Mouse (Mus musculus): ENCODE data around the gene Akap8l. TPM values are rescaled to one million over a fixed set of nuclear protein-coding genes. Genes with fewer than 3 reads are reported as not detected.

The Akap8l gene
- total and polyA plus RNA-seq, 3 experiments = 50.3 to 55.1 (median 51.2) TPM

DNA sequence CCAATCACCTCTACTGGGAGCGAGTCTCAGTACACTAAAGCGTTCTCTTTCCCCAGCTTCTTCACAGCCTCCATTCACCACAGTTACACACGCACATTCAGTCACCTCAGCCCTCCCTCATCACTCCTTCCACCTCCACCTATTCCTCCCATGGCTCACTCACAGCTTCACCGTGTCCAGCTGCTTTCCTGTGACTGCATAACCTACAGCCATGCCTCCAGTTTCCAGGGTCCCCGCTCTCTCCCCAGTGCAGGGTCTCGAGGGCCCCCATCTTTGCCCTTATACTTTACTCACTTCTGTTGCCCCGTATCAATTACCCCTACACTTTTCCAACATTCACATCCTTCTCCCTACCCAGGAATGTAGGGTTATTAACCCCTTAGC, 37.6 kb upstream of the Akap8l start:
- 57% methylated on average over 7 of the region's 7 CpGs for WGBS
- TF ChIP-seq EP300 (IDR thresholded peaks at IDR 0.05; ENCODE audit: insufficient read depth, low read depth, low read length) = no peak
- TF ChIP-seq POLR2A (IDR thresholded peaks at IDR 0.05; ENCODE audit: insufficient read depth, low read depth, low read length) = no peak
- TF ChIP-seq CTCF (IDR thresholded peaks at IDR 0.05) = no peak
- H3K4me3 ChIP-seq = peak overlapping the region; percentile 72; the same call in 1 of the 2 replicates
- peak overlapping the region; percentile 94 for H3K9ac ChIP-seq (ENCODE audit: low read depth, low read length)
- H3K36me3 ChIP-seq (ENCODE audit: control insufficient read depth, insufficient read depth, low read length) = no peaks in the 10 kb centered on the region
- H3K4me1 ChIP-seq (ENCODE audit: control insufficient read depth, insufficient read depth, low read length) = peaks cover 5% of the 10 kb centered on the region
- intact Hi-C loops (cut with DNase I) = loop anchor here (1.0 to 5.0 kb wide), 3 partner anchors 23 to 106 kb away; partner anchors contain the start of gene Akap8l
- no peaks in the 10 kb centered on the region for H3K27me3 ChIP-seq (ENCODE audit: control insufficient read depth, insufficient read depth, low read length)
- no peaks in the 10 kb centered on the region for H3K79me2 ChIP-seq (replicated peaks; ENCODE audit: control insufficient read depth, insufficient read depth, low read length)
- H3K27ac ChIP-seq = peak overlapping the region; percentile 92; the same call in 1 of the 2 replicates
- DNase-seq = peak in 1 of 2 experiments; percentile 19

DNA sequence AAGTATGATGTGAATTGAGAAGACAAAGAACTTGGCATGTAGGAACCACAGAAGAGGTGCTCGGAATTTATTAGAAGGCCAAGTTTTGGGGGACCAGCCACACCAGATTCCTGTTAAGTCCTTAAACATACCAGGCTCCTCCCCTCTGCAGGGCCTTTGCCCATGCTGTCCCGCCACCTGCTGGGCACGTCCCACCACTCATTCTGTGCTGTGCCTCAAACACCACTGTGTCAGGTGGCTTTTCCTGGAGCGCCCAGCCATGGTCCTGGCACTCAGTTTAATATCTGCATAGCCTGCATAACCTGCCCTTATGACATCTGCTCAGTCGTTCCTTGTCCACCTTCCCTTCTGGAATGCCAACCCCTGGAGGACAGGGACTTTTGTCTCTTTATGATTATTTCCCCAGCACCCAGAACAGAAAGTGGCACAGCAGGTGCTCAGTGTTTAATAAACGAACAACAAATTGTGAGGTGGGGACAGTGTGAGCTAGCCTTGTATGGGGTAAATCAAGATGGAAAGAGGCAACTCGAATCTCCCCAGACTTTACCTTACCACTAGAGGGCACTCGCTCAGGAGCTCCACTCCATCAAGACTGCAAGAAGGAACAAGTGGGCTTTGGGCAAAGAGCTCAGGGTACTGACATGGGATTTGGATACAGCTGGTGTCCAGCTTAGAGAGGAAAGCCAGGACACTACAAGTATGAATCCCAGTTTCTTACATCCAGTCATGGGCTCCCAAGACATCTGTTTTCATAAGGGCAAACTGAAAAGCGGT, 36.4 kb upstream of the Akap8l start:
- DNase-seq = peak in 1 of 2 experiments; percentile 34
- Histone ChIP-seq H3K4me1 (ENCODE audit: control insufficient read depth, insufficient read depth, low read length) (peaks cover 7% of the 10 kb centered on the region), H3K27ac (no peak overlapping the region), H3K27me3 (ENCODE audit: control insufficient read depth, insufficient read depth, low read length) (no peaks in the 10 kb centered on the region), H3K36me3 (ENCODE audit: control insufficient read depth, insufficient read depth, low read length) (no peaks in the 10 kb centered on the region), H3K9ac (ENCODE audit: low read depth, low read length) (no peak overlapping the region), H3K79me2 (replicated peaks; ENCODE audit: control insufficient read depth, insufficient read depth, low read length) (no peaks in the 10 kb centered on the region), H3K4me3 (no peak overlapping the region)
- intact Hi-C loops (cut with DNase I) = loop anchor here (1.0 to 5.0 kb wide), 3 partner anchors 22 to 107 kb away; partner anchors contain the start of gene Akap8l
- no peak for TF ChIP-seq POLR2A (IDR thresholded peaks at IDR 0.05; ENCODE audit: insufficient read depth, low read depth, low read length)
- peak; percentile 79 for TF ChIP-seq CTCF (IDR thresholded peaks at IDR 0.05)
- 76% methylated on average over 9 of the region's 9 CpGs for WGBS

DNA sequence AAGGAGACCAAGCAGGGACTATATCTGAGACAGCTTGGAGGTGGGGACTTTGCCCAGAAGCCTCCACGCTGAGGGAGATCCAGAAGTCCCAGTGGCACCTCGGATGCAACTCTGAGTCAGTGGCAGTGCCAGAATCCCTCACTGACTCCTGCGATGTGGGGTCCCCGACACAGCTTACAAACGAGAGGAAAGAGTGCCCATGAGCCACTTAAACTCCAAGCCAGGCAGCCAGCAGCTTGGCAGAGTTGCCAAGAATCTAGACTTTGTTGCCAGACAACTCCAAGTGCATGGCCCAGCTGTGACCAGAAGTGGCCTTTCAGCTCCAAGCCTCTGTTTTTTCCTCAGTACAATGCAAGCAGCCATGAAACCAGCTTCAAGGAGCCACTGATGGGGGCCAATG, 33.3 kb upstream of the Akap8l start:
- intact Hi-C loops (cut with DNase I) = no loop called here
- H3K4me1 ChIP-seq (ENCODE audit: control insufficient read depth, insufficient read depth, low read length) = peaks cover 7% of the 10 kb centered on the region
- peak in 1 of 2 experiments; percentile 64 for DNase-seq
- no peaks in the 10 kb centered on the region for H3K36me3 ChIP-seq (ENCODE audit: control insufficient read depth, insufficient read depth, low read length)
- H3K79me2 ChIP-seq (replicated peaks; ENCODE audit: control insufficient read depth, insufficient read depth, low read length) = no peaks in the 10 kb centered on the region
- WGBS = 54% methylated on average over 5 of the region's 5 CpGs
- TF ChIP-seq EP300 (IDR thresholded peaks at IDR 0.05; ENCODE audit: insufficient read depth, low read depth, low read length) (no peak), POLR2A (IDR thresholded peaks at IDR 0.05; ENCODE audit: insufficient read depth, low read depth, low read length) (no peak), CTCF (IDR thresholded peaks at IDR 0.05) (no peak)
- H3K9ac ChIP-seq (ENCODE audit: low read depth, low read length) = no peak overlapping the region
- H3K27ac ChIP-seq = peak overlapping the region; percentile 62
- H3K4me3 ChIP-seq = no peak overlapping the region
- H3K27me3 ChIP-seq (ENCODE audit: control insufficient read depth, insufficient read depth, low read length) = no peaks in the 10 kb centered on the region

DNA sequence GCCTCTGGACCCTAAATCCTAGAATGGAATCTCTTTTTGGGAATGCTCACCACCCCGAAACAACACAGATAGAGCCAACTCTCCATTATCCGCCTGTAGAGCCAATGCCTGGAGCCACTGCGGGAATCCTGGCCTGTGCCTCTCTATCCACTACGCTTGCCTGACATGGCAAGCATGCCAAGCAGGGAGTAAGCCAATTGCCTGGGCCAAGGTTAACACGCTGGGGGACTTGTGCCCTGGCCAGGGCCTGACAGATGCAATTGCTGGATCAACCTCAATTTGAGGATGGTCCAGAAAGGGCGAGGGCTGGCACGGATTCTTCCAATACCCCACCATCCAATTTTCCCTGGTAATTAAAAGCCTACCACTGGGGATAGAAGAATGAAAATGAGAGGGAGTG, 32.2 kb upstream of the Akap8l start:
- Histone ChIP-seq H3K4me3 (no peak overlapping the region), H3K27ac (peak overlapping the region; percentile 62; the same call in 1 of the 2 replicates), H3K4me1 (ENCODE audit: control insufficient read depth, insufficient read depth, low read length) (peaks cover 4% of the 10 kb centered on the region; the same call in 1 of the 2 replicates), H3K79me2 (replicated peaks; ENCODE audit: control insufficient read depth, insufficient read depth, low read length) (no peaks in the 10 kb centered on the region), H3K27me3 (ENCODE audit: control insufficient read depth, insufficient read depth, low read length) (no peaks in the 10 kb centered on the region), H3K9ac (ENCODE audit: low read depth, low read length) (no peak overlapping the region), H3K36me3 (ENCODE audit: control insufficient read depth, insufficient read depth, low read length) (no peaks in the 10 kb centered on the region)
- 64% methylated on average over 7 of the region's 7 CpGs for WGBS
- peak in 1 of 2 experiments; percentile 62 for DNase-seq
- TF ChIP-seq EP300 (IDR thresholded peaks at IDR 0.05; ENCODE audit: insufficient read depth, low read depth, low read length) (no peak), CTCF (IDR thresholded peaks at IDR 0.05) (no peak), POLR2A (IDR thresholded peaks at IDR 0.05; ENCODE audit: insufficient read depth, low read depth, low read length) (no peak)
- intact Hi-C loops (cut with DNase I) = no loop called here

DNA sequence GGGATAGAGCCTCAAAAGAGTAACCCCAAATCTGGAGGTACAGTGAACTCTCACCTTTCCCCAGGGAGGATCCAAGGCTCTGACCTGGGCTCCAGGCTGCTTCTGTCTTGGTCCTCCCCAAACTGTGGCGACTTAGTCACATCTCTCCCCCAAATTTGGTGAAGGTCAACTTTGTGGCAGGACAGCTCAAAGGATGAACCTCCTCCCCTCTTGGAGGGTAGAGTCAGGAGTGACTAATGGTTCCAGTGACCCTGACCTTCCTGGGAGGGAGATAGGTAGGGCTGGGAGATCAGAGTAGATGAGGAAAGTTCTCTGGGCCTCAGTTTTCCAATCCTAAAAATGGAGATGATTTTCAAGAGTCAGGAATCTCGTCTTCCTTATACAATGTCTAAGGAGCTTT, 28.4 kb upstream of the Akap8l start:
- 91% methylated on average over 2 of the region's 2 CpGs for WGBS

DNA sequence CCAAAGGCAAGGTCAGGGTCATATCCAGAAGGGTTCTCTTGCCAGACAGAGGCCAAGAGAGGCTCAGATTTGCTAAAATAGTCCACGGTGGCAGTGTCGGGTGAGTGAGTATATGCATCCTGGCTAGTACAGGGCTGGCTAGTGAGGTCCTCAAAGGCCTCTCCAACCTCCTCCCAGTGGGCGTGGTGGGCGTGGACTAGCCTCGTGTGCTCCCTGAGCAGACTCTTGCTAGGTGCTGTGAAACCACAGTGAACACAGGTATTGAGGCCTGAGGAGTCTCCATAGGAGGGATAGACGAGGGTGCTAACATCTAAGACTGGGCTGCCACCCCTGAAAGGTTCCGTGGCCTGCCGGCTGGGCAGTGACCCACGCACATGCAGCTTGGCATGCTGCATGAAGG, 26.7 kb upstream of the Akap8l start:
- no peaks in the 10 kb centered on the region for H3K79me2 ChIP-seq (replicated peaks; ENCODE audit: control insufficient read depth, insufficient read depth, low read length)
- no peak overlapping the region for H3K9ac ChIP-seq (ENCODE audit: low read depth, low read length)
- H3K4me1 ChIP-seq (ENCODE audit: control insufficient read depth, insufficient read depth, low read length) = peaks cover 2% of the 10 kb centered on the region; the same call in 1 of the 2 replicates
- no peak for DNase-seq
- WGBS = 55% methylated on average over 9 of the region's 9 CpGs
- intact Hi-C loops (cut with DNase I) = no loop called here
- no peak overlapping the region for H3K4me3 ChIP-seq
- TF ChIP-seq CTCF (IDR thresholded peaks at IDR 0.05) (no peak), POLR2A (IDR thresholded peaks at IDR 0.05; ENCODE audit: insufficient read depth, low read depth, low read length) (no peak), EP300 (IDR thresholded peaks at IDR 0.05; ENCODE audit: insufficient read depth, low read depth, low read length) (0 out of 2 replicates have a peak, but pooled peaks have one; percentile 23)
- H3K27ac ChIP-seq = no peak overlapping the region
- no peaks in the 10 kb centered on the region for H3K27me3 ChIP-seq (ENCODE audit: control insufficient read depth, insufficient read depth, low read length)
- no peaks in the 10 kb centered on the region for H3K36me3 ChIP-seq (ENCODE audit: control insufficient read depth, insufficient read depth, low read length)

More for the DNA sequence above, 28.4 kb upstream of the Akap8l start:
- DNase-seq = no peak
- H3K4me1 ChIP-seq (ENCODE audit: control insufficient read depth, insufficient read depth, low read length) = peaks cover 4% of the 10 kb centered on the region; the same call in 1 of the 2 replicates
- H3K27ac ChIP-seq = no peak overlapping the region
- H3K79me2 ChIP-seq (replicated peaks; ENCODE audit: control insufficient read depth, insufficient read depth, low read length) = no peaks in the 10 kb centered on the region
- no peak for TF ChIP-seq EP300 (IDR thresholded peaks at IDR 0.05; ENCODE audit: insufficient read depth, low read depth, low read length)
- no peak for TF ChIP-seq POLR2A (IDR thresholded peaks at IDR 0.05; ENCODE audit: insufficient read depth, low read depth, low read length)
- TF ChIP-seq CTCF (IDR thresholded peaks at IDR 0.05) = no peak
- no peaks in the 10 kb centered on the region for H3K36me3 ChIP-seq (ENCODE audit: control insufficient read depth, insufficient read depth, low read length)
- H3K27me3 ChIP-seq (ENCODE audit: control insufficient read depth, insufficient read depth, low read length) = no peaks in the 10 kb centered on the region
- intact Hi-C loops (cut with DNase I) = loop anchor here (1.0 kb wide), 1 partner anchor 10 kb away; no protein-coding TSS in a partner anchor
- H3K9ac ChIP-seq (ENCODE audit: low read depth, low read length) = no peak overlapping the region
- no peak overlapping the region for H3K4me3 ChIP-seq

All from heart, adult 2 months (tissue).